Comparison of ENCODE assay signal across 9 mouse cellular contexts in genomic region chr7:113241901-113242661, GRCm38 (mm10). TPM values are rescaled to one million over a fixed set of nuclear protein-coding genes. Genes with fewer than 3 reads are reported as not detected.
A peak's percentile ranks its signal among the peaks of the same experiment; 100 is the strongest.
DNase-seq lines count a peak whose midpoint lies in the region; ATAC-seq and TF ChIP-seq lines count a peak whose summit lies in the region.
"Had no signal": no experiment of that assay in that cellular context is flagged by ENCODE, and none has a peak within 500 bp of the region (broad histone marks: within the 10 kb centered on the region; RNA-seq: fewer than 3 reads in every experiment).

No protein-coding gene starts in this region.

- H3K4me2 ChIP-seq in liver, postnatal 0 days (ENCODE audit: low read depth, low read length): no peak overlapping the region
- no peak overlapping the region for H3K4me2 ChIP-seq in liver, embryonic 11.5 days
- H3K4me2 ChIP-seq in stomach, postnatal 0 days (replicated peaks; ENCODE audit: low read depth): no peak overlapping the region
- H3K4me2 ChIP-seq: limb, embryonic 13.5 days had no signal

- H3K36me3 ChIP-seq in liver, postnatal 0 days (replicated peaks; ENCODE audit: insufficient read depth, low read length): no peaks in the 10 kb centered on the region
- no peaks in the 10 kb centered on the region for H3K36me3 ChIP-seq in liver, embryonic 11.5 days (ENCODE audit: control insufficient read depth, insufficient read depth, low read length)
- H3K36me3 ChIP-seq in kidney, adult 2 months (ENCODE audit: control insufficient read depth, insufficient read depth, low read length): no peaks in the 10 kb centered on the region
- H3K36me3 ChIP-seq in stomach, postnatal 0 days (ENCODE audit: control insufficient read depth, insufficient read depth, low read length): no peaks in the 10 kb centered on the region
- H3K36me3 ChIP-seq: limb, embryonic 13.5 days had no signal

- peak overlapping the region; percentile 71 for H3K27ac ChIP-seq in liver, postnatal 0 days (ENCODE audit: low read depth)
- no peak overlapping the region for H3K27ac ChIP-seq in liver, embryonic 11.5 days (ENCODE audit: low read depth, low read length)
- peak overlapping the region; percentile 5; the same call in 1 of the 2 replicates for H3K27ac ChIP-seq in kidney, adult 2 months (ENCODE audit: insufficient read depth, low read depth, low read length)
- H3K27ac ChIP-seq in stomach, postnatal 0 days (replicated peaks): peak overlapping the region; percentile 79
- H3K27ac ChIP-seq: limb, embryonic 13.5 days had no signal

- H3K27me3 ChIP-seq in liver, postnatal 0 days (ENCODE audit: insufficient read depth, low read length): no peaks in the 10 kb centered on the region
- no peaks in the 10 kb centered on the region for H3K27me3 ChIP-seq in liver, embryonic 11.5 days (replicated peaks; ENCODE audit: control insufficient read depth, insufficient read depth, low read length)
- H3K27me3 ChIP-seq in kidney, adult 2 months (replicated peaks; ENCODE audit: control insufficient read depth, insufficient read depth, low read length): no peaks in the 10 kb centered on the region
- no peaks in the 10 kb centered on the region for H3K27me3 ChIP-seq in stomach, postnatal 0 days (ENCODE audit: control insufficient read depth, insufficient read depth, low read length)
- H3K27me3 ChIP-seq: limb, embryonic 13.5 days had no signal

- no peak overlapping the region for H3K4me3 ChIP-seq in liver, postnatal 0 days (ENCODE audit: low read depth, low read length)
- no peak overlapping the region for H3K4me3 ChIP-seq in liver, embryonic 11.5 days (ENCODE audit: low read depth, low read length)
- no peak overlapping the region for H3K4me3 ChIP-seq in kidney, adult 2 months (ENCODE audit: insufficient read depth, low read depth, low read length)
- H3K4me3 ChIP-seq in stomach, postnatal 0 days (ENCODE audit: low read depth, low read length): no peak overlapping the region
- H3K4me3 ChIP-seq: limb, embryonic 13.5 days had no signal

- TF ChIP-seq POLR2A in kidney, adult 2 months (IDR thresholded peaks at IDR 0.05; ENCODE audit: low read depth, low read length): no peak

- H3K9ac ChIP-seq in liver, postnatal 0 days (replicated peaks): 0 out of 2 replicates have a peak overlapping the region, but pooled peaks have one; percentile 21
- no peak overlapping the region for H3K9ac ChIP-seq in liver, embryonic 11.5 days (ENCODE audit: low read depth, low read length)
- H3K9ac ChIP-seq in stomach, postnatal 0 days (ENCODE audit: low read length): no peak overlapping the region
- H3K9ac ChIP-seq: limb, embryonic 13.5 days had no signal

- no peak for TF ChIP-seq CTCF in liver, postnatal 0 days (IDR thresholded peaks at IDR 0.05; ENCODE audit: low read depth)
- no peak for TF ChIP-seq CTCF in kidney, adult 2 months (conservative IDR thresholded peaks at IDR 0.05; ENCODE audit: insufficient read depth, insufficient read length, low read depth, low read length)
- no peak for TF ChIP-seq CTCF in stomach, postnatal 0 days (IDR thresholded peaks at IDR 0.05; ENCODE audit: low read depth)

- peaks cover 36% of the 10 kb centered on the region for H3K4me1 ChIP-seq in liver, postnatal 0 days (ENCODE audit: insufficient read depth)
- no peaks in the 10 kb centered on the region for H3K4me1 ChIP-seq in liver, embryonic 11.5 days (replicated peaks; ENCODE audit: control insufficient read depth, insufficient read depth, low read length)
- peaks cover 33% of the 10 kb centered on the region for H3K4me1 ChIP-seq in kidney, adult 2 months (ENCODE audit: control insufficient read depth, insufficient read depth, low read length)
- H3K4me1 ChIP-seq in stomach, postnatal 0 days (replicated peaks; ENCODE audit: control insufficient read depth, insufficient read depth): peaks cover 15% of the 10 kb centered on the region

- DNase-seq in liver, postnatal 0 days: no peak
- DNase-seq in liver, embryonic 11.5 days (ENCODE audit: low spot score): no peak
- DNase-seq in NIH3T3 (ENCODE audit: low read depth): peak; percentile 82
- DNase-seq in kidney, adult 2 months: peak; percentile 73
- DNase-seq in stomach, postnatal 0 days (ENCODE audit: low spot score): peak; percentile 38
- no peak for DNase-seq in left cerebral cortex, adult 18-20 months (ENCODE audit: low spot score in 2 of 2)

- TF ChIP-seq EP300 in liver, postnatal 0 days (IDR thresholded peaks at IDR 0.05; ENCODE audit: low read depth): no peak
- no peak for TF ChIP-seq EP300 in stomach, postnatal 0 days (optimal IDR thresholded peaks at IDR 0.05)

- no peaks in the 10 kb centered on the region for H3K9me3 ChIP-seq in liver, postnatal 0 days (ENCODE audit: low read length)
- H3K9me3 ChIP-seq in liver, embryonic 11.5 days (ENCODE audit: control insufficient read depth, low read length): no peaks in the 10 kb centered on the region
- no peaks in the 10 kb centered on the region for H3K9me3 ChIP-seq in stomach, postnatal 0 days (ENCODE audit: control insufficient read depth, low read length)
- H3K9me3 ChIP-seq: limb, embryonic 13.5 days had no signal

- 37% methylated on average over 12 of the region's 12 CpGs for WGBS in liver, postnatal 0 days (ENCODE audit: insufficient replicate concordance)
- WGBS in liver, embryonic 11.5 days: 67% methylated on average over 12 of the region's 12 CpGs
- WGBS in kidney, adult 2 months: 20% methylated on average over 12 of the region's 12 CpGs
- WGBS in stomach, postnatal 0 days: 37% methylated on average over 12 of the region's 12 CpGs

- ATAC-seq in liver, postnatal 0 days: 0 out of 2 replicates have a peak, but pooled peaks have one; percentile 16
- ATAC-seq in liver, embryonic 11.5 days (replicated peaks; ENCODE audit: low FRiP score): no peak
- peak; percentile 85 for ATAC-seq in common myeloid progenitor, adult 5-6 weeks (replicated peaks; ENCODE audit: low read depth, poor library complexity, severe bottlenecking)
- ATAC-seq in stomach, postnatal 0 days (ENCODE audit: low FRiP score, low TSS enrichment): peak; percentile 36; the same call in 1 of the 2 replicates
- ATAC-seq in megakaryocyte-erythroid progenitor cell, adult 5-6 weeks (replicated peaks; ENCODE audit: low FRiP score, low TSS enrichment, poor library complexity, severe bottlenecking): no peak

RNA-seq across cellular contexts. Expression of gene Arntl, which starts 34.8 kb away (rescaled TPM):
- polyA plus RNA-seq in liver, postnatal 0 days (2015; fragmentation: Nextera tagmentation; extraction: Ambion mirVana): 7.0 and 8.9 TPM in 2 replicates
- 8.4 and 9.5 TPM in 2 replicates for polyA plus RNA-seq in liver, embryonic 11.5 days (2014; fragmentation: Nextera tagmentation; extraction: Ambion mirVana)
- total RNA-seq in common myeloid progenitor, adult 5-6 weeks (2017): 6.4 and 9.0 TPM in 2 replicates
- 6.0 and 7.3 TPM in 2 replicates for polyA plus RNA-seq in kidney, adult 2 months (2012; rRNA removed)
- polyA plus RNA-seq in stomach, postnatal 0 days (2015; fragmentation: Nextera tagmentation; extraction: Ambion mirVana): 6.6 and 7.3 TPM in 2 replicates
- total RNA-seq in left cerebral cortex, adult 18-20 months (2021): 10 to 100 TPM; 47.4 to 54.1 TPM
- 10.7 and 28.0 TPM in 2 replicates for total RNA-seq in megakaryocyte-erythroid progenitor cell, adult 5-6 weeks (2014; fragmentation: Nextera tagmentation)
- total RNA-seq in megakaryocyte-erythroid progenitor cell, adult 5-6 weeks (2017): 7.5 and 8.2 TPM in 2 replicates

Comparison
In these comparisons a context has a peak if more than half of its experiments do, and no peak if none do; other contexts are left out.
1. ATAC-seq: peak in liver, postnatal 0 days (single experiment), common myeloid progenitor, adult 5-6 weeks (single experiment) and stomach, postnatal 0 days (single experiment); none in liver, embryonic 11.5 days (single experiment) and megakaryocyte-erythroid progenitor cell, adult 5-6 weeks (single experiment).
2. DNase-seq: peak in NIH3T3 (single experiment), kidney, adult 2 months (single experiment) and stomach, postnatal 0 days (single experiment); none in liver, postnatal 0 days (single experiment), liver, embryonic 11.5 days (single experiment) and left cerebral cortex, adult 18-20 months (0 of 2).